Mouse (Mus musculus) midbrain, embryonic 16.5 days (tissue): ENCODE data around the gene Cdc45. TPM values are rescaled to one million over a fixed set of nuclear protein-coding genes. Genes with fewer than 3 reads are reported as not detected.

Experiments used
- ATAC-seq: fragments of 200-750 bp; cut with Nextera tagmentation; 2 replicates; pipeline ENCODE4 v1.8.0; 2017; ENCODE audit warnings: moderate TSS enrichment
- H3K27ac ChIP-seq: fragments of 300-500 bp; sonication (generic); 2 replicates; pipeline ENCODE4 v1.5.1; 2014; ENCODE audit warnings: mild to moderate bottlenecking, low read length, mixed read lengths
- H3K27me3 ChIP-seq: fragments of 300-500 bp; sonication (generic); 2 replicates; pipeline ENCODE4 v1.6.1; 2014; ENCODE audit warnings: low read depth, low read length, mixed read lengths; ENCODE audit not compliant: control insufficient read depth, insufficient read depth
- H3K36me3 ChIP-seq: fragments of 300-500 bp; sonication (generic); 2 replicates; pipeline ENCODE4 v1.6.1; 2014; ENCODE audit warnings: mild to moderate bottlenecking, low read length, moderate library complexity, mixed read lengths; ENCODE audit not compliant: control insufficient read depth, insufficient read depth
- H3K4me1 ChIP-seq: fragments of 300-500 bp; sonication (generic); 2 replicates; pipeline ENCODE4 v1.6.1; 2014; ENCODE audit warnings: mild to moderate bottlenecking, low read length, mixed read lengths; ENCODE audit not compliant: control insufficient read depth, insufficient read depth
- H3K4me2 ChIP-seq: fragments of 300-500 bp; sonication (generic); 2 replicates; pipeline ENCODE4 v1.6.1; 2014; ENCODE audit warnings: mild to moderate bottlenecking, low read length, mixed read lengths
- H3K4me3 ChIP-seq: fragments of 300-500 bp; sonication (generic); 2 replicates; pipeline ENCODE4 v1.5.1; 2014; ENCODE audit warnings: low read depth, mild to moderate bottlenecking, low read length, moderate library complexity, mixed read lengths
- H3K9ac ChIP-seq: fragments of 300-500 bp; sonication (generic); 2 replicates; pipeline ENCODE4 v1.6.1; 2014; ENCODE audit warnings: low read depth, low read length, mixed read lengths
- H3K9me3 ChIP-seq: fragments of 300-500 bp; sonication (generic); replicated peaks from 2 replicates; pipeline ENCODE4 v1.6.1; 2014; ENCODE audit warnings: mild to moderate bottlenecking, low read length, mixed read lengths; ENCODE audit not compliant: control insufficient read depth, poor library complexity, severe bottlenecking
- WGBS: fragments of 180-500 bp; shearing (Covaris S2); extraction: QIAGEN DNeasy Blood & Tissue Kit; methylation state at CpG from one replicate; pipeline ENCODE4 v1.1.7; 2014; 5-methylcytosine and 5-hydroxymethylcytosine counted together
- polyA plus RNA-seq: library from polyadenylated mRNA; unstranded; fragments of >200 nt; fragmentation: Nextera tagmentation; extraction: Ambion mirVana; gene quantifications from 2 replicates; pipeline ENCODE4 v1.2.1, GENCODE M21; 2015

Gene Cdc45
- polyA plus RNA-seq, 1 experiment from 2014 or later: 4.4 TPM

DNA sequence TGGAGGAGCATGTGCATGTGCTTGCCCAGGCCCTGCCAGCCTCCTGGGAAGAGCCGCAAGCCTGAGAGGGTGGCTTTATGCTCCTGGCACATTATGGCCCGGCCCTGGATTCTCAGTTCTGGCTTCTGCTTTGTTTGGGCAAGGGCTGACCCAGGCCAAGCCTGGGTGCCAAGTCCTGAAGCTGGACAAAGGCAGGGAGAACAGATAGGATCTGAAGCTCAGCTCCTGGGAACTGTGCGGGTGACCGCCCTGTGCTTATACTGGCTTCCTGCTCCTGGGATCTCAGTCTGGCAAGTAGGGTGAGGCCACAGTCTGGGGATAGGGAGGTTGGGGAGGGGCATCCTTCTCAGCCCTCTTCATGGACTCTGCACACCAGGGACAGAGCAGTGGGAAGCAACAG is 50.1 kb downstream of the Cdc45 start:
- Histone ChIP-seq H3K9ac (no peak overlapping the region), H3K4me2 (no peak overlapping the region), H3K36me3 (no peaks in the 10 kb centered on the region), H3K27ac (no peak overlapping the region), H3K27me3 (no peaks in the 10 kb centered on the region), H3K4me1 (no peaks in the 10 kb centered on the region), H3K9me3 (no peaks in the 10 kb centered on the region), H3K4me3 (no peak overlapping the region)
- WGBS: 89% methylated on average over 4 of the region's 4 CpGs
- no peak for ATAC-seq

DNA sequence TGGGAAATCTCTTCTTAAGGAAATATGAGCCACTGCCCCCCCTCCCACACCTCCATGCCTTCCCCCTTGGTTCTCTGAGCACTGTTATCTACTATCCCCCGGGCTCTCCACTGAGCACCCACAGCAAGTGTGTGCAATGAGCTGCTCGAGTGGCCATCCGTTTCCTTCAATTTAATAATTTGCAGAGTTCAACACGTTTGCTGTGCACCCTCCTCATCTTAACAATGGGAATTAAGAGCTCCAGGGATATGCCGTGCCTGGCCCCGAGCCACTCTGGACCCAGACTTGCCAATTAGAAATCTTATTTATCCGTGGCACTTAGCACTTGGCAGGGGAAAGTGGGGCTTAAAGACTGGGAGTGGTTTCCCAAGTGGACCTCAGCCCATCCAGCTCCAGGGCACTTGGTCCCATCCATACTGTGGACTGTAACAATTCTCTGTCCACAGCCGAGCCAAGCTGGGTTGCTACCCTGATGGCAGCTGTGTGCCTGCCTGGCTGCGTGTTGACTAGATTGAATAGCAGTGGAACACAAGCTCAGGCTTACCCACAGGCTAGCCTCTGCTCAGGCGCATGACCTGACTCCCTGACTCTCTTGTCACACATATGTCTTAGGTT is 59.8 kb downstream of the Cdc45 start:
- H3K27ac ChIP-seq: no peak overlapping the region
- H3K4me2 ChIP-seq: no peak overlapping the region
- H3K4me3 ChIP-seq: no peak overlapping the region
- H3K4me1 ChIP-seq: no peaks in the 10 kb centered on the region
- H3K9ac ChIP-seq: no peak overlapping the region
- H3K9me3 ChIP-seq: no peaks in the 10 kb centered on the region
- ATAC-seq: no peak
- H3K36me3 ChIP-seq: no peaks in the 10 kb centered on the region
- H3K27me3 ChIP-seq: no peaks in the 10 kb centered on the region
- 77% methylated on average over 10 of the region's 10 CpGs for WGBS

DNA sequence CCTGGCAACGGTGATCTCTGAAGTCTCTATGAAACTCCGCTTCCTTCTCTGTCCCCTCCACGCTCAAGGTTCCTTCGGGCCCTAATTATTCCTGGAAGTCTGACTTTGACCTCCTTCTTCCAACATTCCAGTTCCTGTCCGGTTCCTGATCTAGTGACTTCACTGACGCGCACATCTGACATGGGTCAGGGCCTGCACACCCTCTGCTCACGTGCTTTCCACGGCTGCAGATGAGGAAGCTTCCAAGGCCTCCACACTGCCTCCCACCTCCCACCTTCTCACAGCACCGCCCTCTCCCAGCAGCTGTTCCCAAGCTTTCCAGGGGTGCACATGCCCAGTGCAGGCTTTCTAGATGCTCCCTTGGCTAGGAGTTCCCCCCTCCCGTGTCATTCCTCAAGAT is 60.7 kb downstream of the Cdc45 start:
- no peak overlapping the region for H3K4me2 ChIP-seq
- H3K36me3 ChIP-seq: no peaks in the 10 kb centered on the region
- WGBS: 86% methylated on average over 11 of the region's 11 CpGs
- no peak overlapping the region for H3K4me3 ChIP-seq
- H3K4me1 ChIP-seq: no peaks in the 10 kb centered on the region
- no peak overlapping the region for H3K9ac ChIP-seq
- no peaks in the 10 kb centered on the region for H3K9me3 ChIP-seq
- ATAC-seq: no peak
- H3K27me3 ChIP-seq: no peaks in the 10 kb centered on the region
- H3K27ac ChIP-seq: no peak overlapping the region

DNA sequence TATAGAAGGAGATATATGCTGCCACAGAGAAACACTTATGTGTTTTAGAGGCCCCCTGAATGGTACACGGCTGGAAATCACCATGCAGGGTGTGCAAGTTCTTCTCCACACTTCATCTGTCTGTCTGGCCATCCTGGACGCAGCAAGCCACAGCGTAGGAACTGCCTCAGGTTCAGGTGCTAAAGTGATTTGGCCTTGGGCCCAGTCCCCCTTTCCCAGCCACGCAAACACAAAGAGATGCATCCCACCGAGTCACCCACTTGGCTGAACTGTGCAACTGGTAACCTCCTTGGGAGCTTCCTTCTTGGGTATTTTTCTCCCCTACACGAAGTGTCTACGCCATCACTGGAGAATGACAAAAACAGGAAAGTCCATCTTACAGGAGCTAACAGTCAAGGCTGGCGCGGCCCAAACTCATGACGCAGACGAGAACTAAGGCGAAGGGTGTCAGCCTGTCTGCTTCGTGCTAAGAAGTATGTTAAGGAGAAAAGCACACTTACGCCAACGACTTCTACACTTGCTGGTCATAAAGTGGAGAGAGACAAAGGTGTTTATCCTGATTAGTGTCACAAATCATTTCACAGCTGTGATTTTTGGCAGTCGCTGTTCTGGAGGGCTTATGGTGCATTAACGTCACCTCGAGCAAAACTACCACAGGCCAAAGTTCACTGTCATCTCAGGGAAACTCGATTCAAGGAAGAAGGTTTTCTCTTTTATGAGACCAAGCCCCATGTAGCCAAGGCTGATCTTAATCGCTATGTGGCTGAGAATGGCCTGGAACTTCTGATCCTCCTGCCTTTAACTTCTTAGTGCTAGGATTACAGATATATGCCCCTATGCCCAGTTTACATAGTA is 65.3 kb downstream of the Cdc45 start:
- ATAC-seq: no peak
- Histone ChIP-seq H3K36me3 (no peaks in the 10 kb centered on the region), H3K9me3 (no peaks in the 10 kb centered on the region), H3K27me3 (no peaks in the 10 kb centered on the region), H3K27ac (no peak overlapping the region), H3K4me3 (no peak overlapping the region), H3K4me2 (no peak overlapping the region), H3K9ac (no peak overlapping the region), H3K4me1 (no peaks in the 10 kb centered on the region)
- WGBS: 77% methylated on average over 20 of the region's 20 CpGs

DNA sequence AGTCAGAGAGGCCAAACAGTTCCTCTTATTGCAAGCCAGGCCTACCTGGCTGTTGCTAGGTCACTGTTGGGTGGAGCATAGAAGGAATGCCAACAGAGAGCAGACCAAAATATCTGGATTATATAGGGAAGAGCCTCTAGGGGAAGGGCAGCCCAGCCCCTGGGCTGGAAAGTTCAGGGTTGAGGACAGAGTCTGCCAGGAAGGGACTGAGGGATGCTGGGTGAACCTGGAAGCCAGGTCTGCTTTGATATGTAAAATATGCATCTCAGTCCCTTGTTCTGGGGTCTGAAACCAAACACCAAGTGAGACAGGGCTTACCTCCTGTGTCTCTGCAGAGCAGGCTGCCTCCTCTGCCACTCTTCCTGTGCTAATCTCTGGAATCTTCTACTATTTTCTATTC is 73.5 kb downstream of the Cdc45 start:
- ATAC-seq: no peak
- H3K27ac ChIP-seq: no peak overlapping the region
- no peaks in the 10 kb centered on the region for H3K36me3 ChIP-seq
- no peaks in the 10 kb centered on the region for H3K9me3 ChIP-seq
- H3K4me3 ChIP-seq: no peak overlapping the region
- H3K4me2 ChIP-seq: no peak overlapping the region
- H3K27me3 ChIP-seq: no peaks in the 10 kb centered on the region
- H3K4me1 ChIP-seq: no peaks in the 10 kb centered on the region
- H3K9ac ChIP-seq: no peak overlapping the region

- no peak overlapping the region for H3K27ac ChIP-seq
- H3K27me3 ChIP-seq: no peaks in the 10 kb centered on the region
- H3K4me1 ChIP-seq: no peaks in the 10 kb centered on the region
- WGBS: 72% methylated on average over 20 of the region's 20 CpGs
- H3K9ac ChIP-seq: 0 out of 2 replicates have a peak overlapping the region, but pooled peaks have one; percentile 14
- no peak overlapping the region for H3K4me2 ChIP-seq
- no peak overlapping the region for H3K4me3 ChIP-seq
- no peaks in the 10 kb centered on the region for H3K36me3 ChIP-seq
- no peak for ATAC-seq
- no peaks in the 10 kb centered on the region for H3K9me3 ChIP-seq
Measured at GRCm38 (mm10) chr16:18733100-18733956, 78.5 kb downstream of the Cdc45 start.

GRCm38 (mm10) chr16:18730640-18731039 is 81.1 kb downstream of the Cdc45 start:
- 77% methylated on average over 3 of the region's 3 CpGs for WGBS
- no peak overlapping the region for H3K9ac ChIP-seq
- H3K9me3 ChIP-seq: no peaks in the 10 kb centered on the region
- no peak overlapping the region for H3K4me2 ChIP-seq
- H3K36me3 ChIP-seq: no peaks in the 10 kb centered on the region
- no peaks in the 10 kb centered on the region for H3K4me1 ChIP-seq
- H3K4me3 ChIP-seq: no peak overlapping the region
- no peaks in the 10 kb centered on the region for H3K27me3 ChIP-seq
- no peak for ATAC-seq
- no peak overlapping the region for H3K27ac ChIP-seq
